Mouse (Mus musculus): Measurements from ENCODE around the gene Thsd1. TPM values are rescaled to one million over a fixed set of nuclear protein-coding genes. Genes with fewer than 3 reads are reported as not detected.

The Thsd1 gene
- polyA plus RNA-seq (2015; fragmentation: Nextera tagmentation; extraction: Ambion mirVana), result 6.2 and 7.5 TPM in 2 replicates

DNA sequence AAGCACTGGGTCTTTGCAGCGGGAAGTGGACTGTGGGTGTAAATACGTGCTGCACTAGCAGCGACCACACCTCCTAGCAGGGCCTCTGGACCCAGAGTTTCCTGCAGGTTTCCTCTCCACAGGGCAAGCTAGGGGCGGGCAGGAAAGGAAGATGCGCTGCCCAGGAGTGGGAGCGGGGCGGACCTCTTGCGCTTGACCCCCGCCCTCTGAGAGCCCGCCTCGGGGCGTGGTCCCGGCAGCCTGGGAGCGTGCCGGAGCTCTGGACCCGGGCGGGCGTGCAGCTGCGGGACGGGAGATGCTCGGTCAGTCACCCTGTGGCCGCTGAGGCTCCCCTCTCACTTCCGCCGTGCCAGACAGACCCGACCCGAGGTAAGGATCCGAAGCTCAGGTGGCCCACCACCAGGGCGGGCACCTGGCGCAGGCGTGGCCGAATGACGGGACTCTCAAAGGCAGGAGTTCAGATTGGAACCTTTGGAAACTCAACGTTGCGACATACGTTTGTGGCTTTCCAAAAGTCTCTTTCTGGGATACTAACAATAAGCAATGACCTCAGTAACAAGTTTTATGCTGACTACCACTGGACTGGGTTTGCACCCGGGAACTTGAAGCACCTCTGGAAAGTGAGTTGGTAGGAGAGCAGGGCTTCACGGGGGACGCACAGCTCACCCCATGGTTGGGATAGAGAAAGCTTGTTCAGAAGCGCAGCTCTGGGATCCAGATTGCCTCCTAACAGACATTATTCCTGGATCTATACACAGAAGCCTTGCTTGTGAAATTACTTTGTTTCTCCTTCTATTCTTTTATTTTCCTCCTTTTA, at the start of gene Thsd1:
Thsd1 (plus strand) TSS at position 253 of the 817 bp plus-strand sequence.
- ATAC-seq (replicated peaks), result peak; percentile 67
- Histone ChIP-seq H3K27ac (replicated peaks) (no peak within 1 kb of the TSS), H3K9me3 (no peaks in the 10 kb centered on the region), H3K9ac (replicated peaks) (peak within 1 kb of the TSS; percentile 48), H3K4me1 (peaks cover 7% of the 10 kb centered on the region), H3K4me2 (replicated peaks) (peak within 1 kb of the TSS; percentile 92), H3K4me3 (peak within 1 kb of the TSS; percentile 47), H3K27me3 (peaks cover 13% of the 10 kb centered on the region; the same call in 1 of the 2 replicates), H3K36me3 (peaks cover 5% of the 10 kb centered on the region; the same call in 1 of the 2 replicates)
- 1% methylated on average over 39 of the region's 39 CpGs for WGBS

GRCm38 (mm10) chr8:22184884-22185283, 42.2 kb upstream of the Thsd1 start:
- WGBS, result 0% methylated on average over 3 of the region's 3 CpGs
- peak; percentile 47 for ATAC-seq (replicated peaks)
- Histone ChIP-seq H3K9me3 (no peaks in the 10 kb centered on the region), H3K27ac (replicated peaks) (peak overlapping the region; percentile 77), H3K27me3 (0 out of 2 replicates have a peak, but pooled peaks cover 4% of the 10 kb centered on the region), H3K4me2 (replicated peaks) (peak overlapping the region; percentile 65), H3K36me3 (no peaks in the 10 kb centered on the region), H3K4me3 (peak overlapping the region; percentile 56), H3K9ac (replicated peaks) (peak overlapping the region; percentile 52), H3K4me1 (peaks cover 14% of the 10 kb centered on the region)

- ATAC-seq (replicated peaks), result peak; percentile 98
- Histone ChIP-seq H3K4me1 (peaks cover 14% of the 10 kb centered on the region), H3K9me3 (no peaks in the 10 kb centered on the region), H3K27me3 (0 out of 2 replicates have a peak, but pooled peaks cover 4% of the 10 kb centered on the region), H3K9ac (replicated peaks) (peak within 1 kb of the TSS; percentile 52), H3K4me3 (peak within 1 kb of the TSS; percentile 56), H3K4me2 (replicated peaks) (peak within 1 kb of the TSS; percentile 65), H3K36me3 (no peaks in the 10 kb centered on the region), H3K27ac (replicated peaks) (peak within 1 kb of the TSS; percentile 77)
- 2% methylated on average over 63 of the region's 63 CpGs for WGBS
These were observed 41.4 kb upstream of the Thsd1 start, which contains the start of gene Ckap2 for GRCm38 (mm10) chr8:22185431-22186397. TSS of gene Ckap2 (minus strand) at chr8:22185819.

GRCm38 (mm10) chr8:22192660-22193431, 34.3 kb upstream of the Thsd1 start, which contains the start of gene Vps36:
TSS of gene Vps36 (plus strand) at chr8:22192809.
- Histone ChIP-seq H3K4me1 (peaks cover 15% of the 10 kb centered on the region), H3K36me3 (no peaks in the 10 kb centered on the region), H3K27ac (replicated peaks) (peak within 1 kb of the TSS; percentile 95), H3K9me3 (no peaks in the 10 kb centered on the region), H3K27me3 (0 out of 2 replicates have a peak, but pooled peaks cover 4% of the 10 kb centered on the region), H3K9ac (replicated peaks) (peak within 1 kb of the TSS; percentile 95), H3K4me3 (peak within 1 kb of the TSS; percentile 85), H3K4me2 (replicated peaks) (peak within 1 kb of the TSS; percentile 79)
- ATAC-seq (replicated peaks), result peak; percentile 95
- under 1% methylated on average over 65 of the region's 73 CpGs for WGBS

- 13% methylated on average over 12 of the region's 12 CpGs for WGBS
- Histone ChIP-seq H3K27me3 (no peaks in the 10 kb centered on the region), H3K27ac (replicated peaks) (peak overlapping the region; percentile 95), H3K9me3 (no peaks in the 10 kb centered on the region), H3K36me3 (no peaks in the 10 kb centered on the region), H3K4me2 (replicated peaks) (peak overlapping the region; percentile 79), H3K4me1 (peaks cover 15% of the 10 kb centered on the region), H3K9ac (replicated peaks) (peak overlapping the region; percentile 95), H3K4me3 (peak overlapping the region; percentile 85)
- peak; percentile 28; the same call in 1 of the 2 replicates for ATAC-seq (replicated peaks)
These were observed 33.6 kb upstream of the Thsd1 start for GRCm38 (mm10) chr8:22193432-22194010.

DNA sequence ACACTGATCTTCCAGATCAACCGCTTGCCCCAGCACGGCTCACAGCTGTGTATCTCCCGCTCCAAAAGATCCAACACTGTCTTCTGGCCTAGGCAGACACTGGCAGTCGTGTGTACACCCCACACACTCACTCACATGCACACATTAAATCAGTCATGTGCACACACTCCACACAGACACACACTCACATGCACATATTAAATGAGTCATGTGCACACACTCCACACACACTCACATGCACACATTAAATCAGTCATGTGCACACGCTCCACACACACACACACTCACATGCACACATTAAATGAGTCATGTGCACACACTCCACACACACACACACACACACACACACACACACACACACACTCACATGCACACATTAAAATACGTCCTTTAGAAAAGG, 29.2 kb upstream of the Thsd1 start:
- no peak for ATAC-seq (replicated peaks)
- Histone ChIP-seq H3K4me1 (peaks cover 15% of the 10 kb centered on the region), H3K27me3 (no peaks in the 10 kb centered on the region), H3K9ac (replicated peaks) (no peak overlapping the region), H3K4me3 (no peak overlapping the region), H3K36me3 (peaks cover 21% of the 10 kb centered on the region), H3K9me3 (no peaks in the 10 kb centered on the region), H3K4me2 (replicated peaks) (no peak overlapping the region), H3K27ac (replicated peaks) (no peak overlapping the region)
- 88% methylated on average over 6 of the region's 6 CpGs for WGBS

- Histone ChIP-seq H3K27ac (replicated peaks) (no peak overlapping the region), H3K36me3 (peaks cover 24% of the 10 kb centered on the region), H3K9ac (replicated peaks) (no peak overlapping the region), H3K27me3 (no peaks in the 10 kb centered on the region), H3K4me2 (replicated peaks) (no peak overlapping the region), H3K4me3 (no peak overlapping the region), H3K9me3 (no peaks in the 10 kb centered on the region), H3K4me1 (peaks cover 4% of the 10 kb centered on the region)
- ATAC-seq (replicated peaks), result no peak
- WGBS, result 99% methylated on average over 8 of the region's 8 CpGs
These were observed 27.6 kb upstream of the Thsd1 start for GRCm38 (mm10) chr8:22199481-22199880.

- H3K27ac ChIP-seq (replicated peaks), result no peak overlapping the region
- no peak overlapping the region for H3K9ac ChIP-seq (replicated peaks)
- no peaks in the 10 kb centered on the region for H3K27me3 ChIP-seq
- H3K36me3 ChIP-seq, result peaks cover 47% of the 10 kb centered on the region
- no peaks in the 10 kb centered on the region for H3K9me3 ChIP-seq
- no peak overlapping the region for H3K4me3 ChIP-seq
- H3K4me1 ChIP-seq, result no peaks in the 10 kb centered on the region
- WGBS, result 85% methylated on average over 4 of the region's 4 CpGs
- ATAC-seq (replicated peaks), result no peak
- no peak overlapping the region for H3K4me2 ChIP-seq (replicated peaks)
These were observed 19.6 kb upstream of the Thsd1 start for GRCm38 (mm10) chr8:22207535-22207934.

DNA sequence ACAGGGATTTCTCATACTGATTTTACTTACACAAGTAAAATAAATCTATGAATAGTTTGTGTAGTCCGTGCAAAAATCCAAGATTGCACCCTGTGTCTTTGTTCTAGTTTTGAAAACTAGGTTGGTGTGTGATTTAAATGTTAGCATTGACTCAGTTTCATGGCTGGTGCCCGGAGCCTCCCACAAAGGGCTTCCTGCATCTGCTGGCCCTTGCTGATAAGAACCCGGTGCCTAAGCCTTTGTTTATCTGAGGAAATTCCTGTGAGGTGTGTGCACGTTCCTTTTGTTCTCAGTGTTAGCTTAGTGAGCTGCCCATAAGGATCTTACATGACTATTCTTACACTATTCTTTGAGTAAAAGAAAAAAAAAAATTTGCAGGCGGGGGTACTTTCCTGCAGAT, 18.1 kb upstream of the Thsd1 start:
- no peak overlapping the region for H3K27ac ChIP-seq (replicated peaks)
- H3K9ac ChIP-seq (replicated peaks), result no peak overlapping the region
- no peaks in the 10 kb centered on the region for H3K27me3 ChIP-seq
- no peak overlapping the region for H3K4me3 ChIP-seq
- 51% methylated on average over 5 of the region's 5 CpGs for WGBS
- no peaks in the 10 kb centered on the region for H3K4me1 ChIP-seq
- H3K36me3 ChIP-seq, result peaks cover 48% of the 10 kb centered on the region
- no peak overlapping the region for H3K4me2 ChIP-seq (replicated peaks)
- no peak for ATAC-seq (replicated peaks)
- no peaks in the 10 kb centered on the region for H3K9me3 ChIP-seq

DNA sequence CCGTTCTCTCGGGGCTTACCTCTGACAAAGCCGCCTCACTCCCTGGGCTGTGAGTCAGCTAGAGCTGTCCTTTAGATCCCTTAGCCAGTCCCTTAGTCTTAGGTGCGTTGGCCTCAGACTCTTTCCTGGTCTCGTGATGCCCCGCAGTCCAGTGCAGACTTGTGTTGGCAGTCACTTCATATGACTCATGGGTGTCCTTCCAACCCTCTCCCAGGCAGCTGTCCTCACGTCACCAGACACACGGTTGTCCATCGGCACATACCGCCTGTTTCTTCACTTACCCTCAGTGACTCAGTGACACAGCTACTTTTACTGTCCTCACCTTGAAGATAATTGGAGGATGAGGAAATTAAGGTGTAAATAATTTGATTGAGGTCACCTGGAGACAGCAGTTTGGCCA, 12.3 kb upstream of the Thsd1 start:
- 94% methylated on average over 10 of the region's 10 CpGs for WGBS
- Histone ChIP-seq H3K9me3 (no peaks in the 10 kb centered on the region), H3K36me3 (peaks cover 68% of the 10 kb centered on the region), H3K27ac (replicated peaks) (no peak overlapping the region), H3K9ac (replicated peaks) (no peak overlapping the region), H3K27me3 (no peaks in the 10 kb centered on the region), H3K4me3 (no peak overlapping the region), H3K4me1 (no peaks in the 10 kb centered on the region), H3K4me2 (replicated peaks) (no peak overlapping the region)
- ATAC-seq (replicated peaks), result no peak

- Histone ChIP-seq H3K36me3 (peaks cover 9% of the 10 kb centered on the region; the same call in 1 of the 2 replicates), H3K9me3 (no peaks in the 10 kb centered on the region), H3K9ac (replicated peaks) (no peak overlapping the region), H3K27me3 (peaks cover 13% of the 10 kb centered on the region; the same call in 1 of the 2 replicates), H3K27ac (replicated peaks) (no peak overlapping the region), H3K4me2 (replicated peaks) (no peak overlapping the region), H3K4me1 (peaks cover 7% of the 10 kb centered on the region), H3K4me3 (no peak overlapping the region)
- WGBS, result 68% methylated on average over 8 of the region's 8 CpGs
- no peak for ATAC-seq (replicated peaks)
These were observed 752 bp upstream of the Thsd1 start for GRCm38 (mm10) chr8:22226361-22226760.
